Mouse (Mus musculus) forebrain, postnatal 0 days (tissue): ENCODE measurements around the gene Tbxas1. TPM values are rescaled to one million over a fixed set of nuclear protein-coding genes. Genes with fewer than 3 reads are reported as not detected.

Experiments used
- ATAC-seq: fragments of 200-750 bp; cut with Nextera tagmentation; 2 replicates; pipeline ENCODE4 v1.8.0; 2017; ENCODE audit warnings: mild to moderate bottlenecking, moderate library complexity
- DNase-seq: peaks from one replicate; pipeline ENCODE4 v3.0.0-alpha.2; 2015
- H3K27ac ChIP-seq: fragments of 300-500 bp; sonication (generic); 2 replicates; pipeline ENCODE4 v1.5.1; 2014; ENCODE audit warnings: low read depth, mild to moderate bottlenecking, antibody characterized with exemption, low read length, moderate library complexity, mixed read lengths
- H3K27me3 ChIP-seq: fragments of 300-500 bp; sonication (generic); 2 replicates; pipeline ENCODE4 v1.6.1; 2014; ENCODE audit warnings: mild to moderate bottlenecking, low read length, mixed read lengths; ENCODE audit not compliant: insufficient read depth
- H3K36me3 ChIP-seq: fragments of 300-500 bp; sonication (generic); 2 replicates; pipeline ENCODE4 v1.6.1; 2014; ENCODE audit warnings: mild to moderate bottlenecking, moderate library complexity; ENCODE audit not compliant: insufficient read depth
- H3K4me1 ChIP-seq: fragments of 300-500 bp; sonication (generic); 2 replicates; pipeline ENCODE4 v1.6.1; 2014; ENCODE audit warnings: antibody characterized with exemption; ENCODE audit not compliant: insufficient read depth
- H3K4me2 ChIP-seq: fragments of 300-500 bp; sonication (generic); 2 replicates; pipeline ENCODE4 v1.6.1; 2014; ENCODE audit warnings: low read depth, mild to moderate bottlenecking, moderate library complexity
- H3K4me3 ChIP-seq: fragments of 300-500 bp; sonication (generic); 2 replicates; pipeline ENCODE4 v1.5.1; 2014; ENCODE audit warnings: low read depth, low read length, mixed read lengths
- H3K9ac ChIP-seq: fragments of 300-500 bp; sonication (generic); 2 replicates; pipeline ENCODE4 v1.6.1; 2014; ENCODE audit warnings: mild to moderate bottlenecking
- H3K9me3 ChIP-seq: fragments of 300-500 bp; sonication (generic); 2 replicates; pipeline ENCODE4 v1.6.1; 2016; ENCODE audit warnings: low read length
- CTCF ChIP-seq: sonication (generic); IDR thresholded peaks from 2 replicates; pipeline ENCODE4 v1.5.1; 2016; ENCODE audit warnings: antibody characterized with exemption, control low read depth, low read depth
- WGBS: fragments of 180-500 bp; shearing (Covaris S2); extraction: QIAGEN DNeasy Blood & Tissue Kit; methylation state at CpG from one replicate; pipeline ENCODE4 v1.1.7; 2014; 5-methylcytosine and 5-hydroxymethylcytosine counted together
- polyA plus RNA-seq: library from polyadenylated mRNA; unstranded; fragments of >200 nt; fragmentation: Nextera tagmentation; extraction: Ambion mirVana; gene quantifications from 2 replicates; pipeline ENCODE4 v1.2.1, GENCODE M21; 2015
- total RNA-seq: library from RNA; depleted of rRNA; stranded (reverse); fragments of >200 nt; gene quantifications from 2 replicates; pipeline ENCODE4 v1.2.3, GENCODE M21; 2014

Tbxas1 gene
- total and polyA plus RNA-seq, 2 experiments from 2014 or later = 1.5 to 2.0 TPM

GRCm38 (mm10) chr6:38961427-38962033 is 86.3 kb downstream of the Tbxas1 start:
- Histone ChIP-seq H3K4me1 (no peaks in the 10 kb centered on the region), H3K27me3 (no peaks in the 10 kb centered on the region), H3K4me2 (no peak overlapping the region), H3K27ac (no peak overlapping the region), H3K9me3 (no peaks in the 10 kb centered on the region), H3K9ac (no peak overlapping the region), H3K4me3 (no peak overlapping the region), H3K36me3 (no peaks in the 10 kb centered on the region)
- ATAC-seq = peak; percentile 82; the same call in 1 of the 2 replicates
- TF ChIP-seq CTCF = no peak
- WGBS = 57% methylated on average over 8 of the region's 8 CpGs
- DNase-seq = no peak

- ATAC-seq = no peak
- no peak for TF ChIP-seq CTCF
Measured at GRCm38 (mm10) chr6:38966839-38967238, 91.6 kb downstream of the Tbxas1 start.

GRCm38 (mm10) chr6:38967288-38967687 is 92.1 kb downstream of the Tbxas1 start:
- Histone ChIP-seq H3K4me3 (no peak overlapping the region), H3K36me3 (no peaks in the 10 kb centered on the region), H3K27ac (no peak overlapping the region), H3K4me1 (no peaks in the 10 kb centered on the region), H3K4me2 (no peak overlapping the region), H3K9me3 (no peaks in the 10 kb centered on the region), H3K27me3 (no peaks in the 10 kb centered on the region), H3K9ac (no peak overlapping the region)
- no peak for TF ChIP-seq CTCF
- WGBS = 91% methylated on average over 6 of the region's 6 CpGs
- DNase-seq = no peak
- no peak for ATAC-seq

More at GRCm38 (mm10) chr6:38966839-38967238, 91.6 kb downstream of the Tbxas1 start:
- Histone ChIP-seq H3K27me3 (no peaks in the 10 kb centered on the region), H3K9ac (no peak overlapping the region), H3K36me3 (no peaks in the 10 kb centered on the region), H3K4me3 (no peak overlapping the region), H3K27ac (no peak overlapping the region), H3K4me1 (no peaks in the 10 kb centered on the region), H3K9me3 (no peaks in the 10 kb centered on the region), H3K4me2 (no peak overlapping the region)
- no peak for DNase-seq
- WGBS = 95% methylated on average over 5 of the region's 5 CpGs

- TF ChIP-seq CTCF = no peak
- Histone ChIP-seq H3K9me3 (no peaks in the 10 kb centered on the region), H3K4me3 (no peak overlapping the region), H3K9ac (no peak overlapping the region), H3K36me3 (no peaks in the 10 kb centered on the region), H3K27ac (no peak overlapping the region), H3K4me2 (no peak overlapping the region), H3K27me3 (no peaks in the 10 kb centered on the region), H3K4me1 (no peaks in the 10 kb centered on the region)
- no peak for ATAC-seq
- no peak for DNase-seq
- WGBS = 79% methylated on average over 5 of the region's 5 CpGs
Measured at GRCm38 (mm10) chr6:38967988-38968387, 92.8 kb downstream of the Tbxas1 start.

GRCm38 (mm10) chr6:38969944-38970740 is 94.9 kb downstream of the Tbxas1 start:
- no peak overlapping the region for H3K4me3 ChIP-seq
- H3K9ac ChIP-seq = no peak overlapping the region
- no peak overlapping the region for H3K4me2 ChIP-seq
- ATAC-seq = no peak
- no peak overlapping the region for H3K27ac ChIP-seq
- no peaks in the 10 kb centered on the region for H3K9me3 ChIP-seq
- H3K27me3 ChIP-seq = no peaks in the 10 kb centered on the region
- TF ChIP-seq CTCF = no peak
- 63% methylated on average over 6 of the region's 6 CpGs for WGBS
- no peaks in the 10 kb centered on the region for H3K4me1 ChIP-seq
- DNase-seq = no peak
- no peaks in the 10 kb centered on the region for H3K36me3 ChIP-seq

- H3K9me3 ChIP-seq = no peaks in the 10 kb centered on the region
- H3K27ac ChIP-seq = no peak overlapping the region
- DNase-seq (no peak), ATAC-seq (no peak)
- no peaks in the 10 kb centered on the region for H3K27me3 ChIP-seq
- H3K36me3 ChIP-seq = no peaks in the 10 kb centered on the region
- no peak for TF ChIP-seq CTCF
- WGBS = 87% methylated on average over 6 of the region's 6 CpGs
- H3K4me2 ChIP-seq = no peak overlapping the region
- no peak overlapping the region for H3K4me3 ChIP-seq
- no peak overlapping the region for H3K9ac ChIP-seq
- no peaks in the 10 kb centered on the region for H3K4me1 ChIP-seq
Measured at GRCm38 (mm10) chr6:38970759-38971158, 95.6 kb downstream of the Tbxas1 start.

- H3K27ac ChIP-seq = no peak overlapping the region
- H3K4me1 ChIP-seq = no peaks in the 10 kb centered on the region
- DNase-seq = no peak
- WGBS = 56% methylated on average over 1 of the region's 1 CpGs
- ATAC-seq = no peak
- H3K4me2 ChIP-seq = no peak overlapping the region
- TF ChIP-seq CTCF = no peak
- H3K9me3 ChIP-seq = no peaks in the 10 kb centered on the region
- no peaks in the 10 kb centered on the region for H3K27me3 ChIP-seq
- H3K9ac ChIP-seq = no peak overlapping the region
- H3K4me3 ChIP-seq = no peak overlapping the region
- no peaks in the 10 kb centered on the region for H3K36me3 ChIP-seq
Measured at GRCm38 (mm10) chr6:38972826-38973225, 97.6 kb downstream of the Tbxas1 start.
